Mouse (Mus musculus) kidney, adult 9 months (tissue): ENCODE data around the gene Ralb.

Experiments used
- DNase-seq: peaks from one replicate; pipeline ENCODE4 v3.0.0; 2022

Gene Ralb

DNA sequence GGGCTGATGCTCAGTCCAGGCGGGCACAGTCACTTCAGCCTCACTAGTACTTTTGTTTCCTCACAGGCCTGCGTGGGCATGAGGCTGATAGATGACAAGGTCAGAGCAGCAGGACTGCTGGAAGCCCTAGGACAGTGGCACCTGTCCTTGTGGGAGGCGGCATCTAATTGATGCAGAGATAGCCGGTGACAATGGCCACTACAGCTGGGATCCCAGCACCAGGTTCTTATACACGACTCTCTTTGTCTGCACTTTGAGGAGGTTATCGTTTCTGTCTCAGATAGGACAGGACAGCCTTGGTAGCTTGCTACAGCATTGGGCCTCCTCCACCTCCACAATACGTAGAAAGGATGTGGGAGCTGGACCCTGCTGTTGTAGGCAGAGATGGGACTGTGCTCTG is 18.8 kb upstream of the Ralb start:
- no peak for DNase-seq

DNA sequence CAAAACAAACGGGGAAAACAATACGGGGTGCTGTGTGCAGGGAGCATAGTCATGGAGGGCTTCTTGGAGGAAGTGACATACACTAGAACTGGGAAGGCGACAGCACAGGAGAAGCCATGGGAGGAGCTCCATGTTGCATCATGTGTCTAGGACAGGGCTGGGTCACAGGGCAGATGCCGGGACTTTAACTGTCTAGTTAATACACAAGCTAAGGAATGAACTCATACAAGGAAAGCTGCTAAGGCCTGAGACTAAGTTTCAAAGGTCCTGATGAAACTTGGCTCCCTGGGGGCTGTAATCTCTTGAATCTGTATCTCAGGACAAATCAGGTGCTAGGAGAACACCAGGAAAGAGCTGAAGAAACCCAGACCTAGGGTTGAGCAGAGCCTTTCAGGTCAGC is 18.1 kb upstream of the Ralb start:
- DNase-seq = peak; percentile 92

DNA sequence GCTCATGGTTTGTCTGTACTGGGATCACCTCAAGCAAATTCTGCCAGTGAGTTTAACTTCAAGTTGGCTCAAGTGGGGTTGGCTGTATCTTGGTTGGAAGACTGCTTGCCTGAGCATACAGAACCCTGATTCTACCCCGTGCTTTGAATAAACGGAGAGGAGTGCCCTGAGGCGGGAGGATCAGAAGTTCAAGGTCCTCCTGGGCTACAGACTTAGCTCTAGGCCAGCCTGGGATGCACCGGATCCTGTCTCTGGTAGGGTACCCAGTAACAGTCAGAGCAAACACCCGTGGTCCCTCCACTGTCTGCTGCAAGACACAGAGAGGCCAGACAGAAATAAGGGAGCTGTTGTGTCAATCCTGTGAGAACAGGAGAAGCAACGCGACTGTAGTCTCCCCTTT is 17.1 kb upstream of the Ralb start:
- peak; percentile 49 for DNase-seq

DNA sequence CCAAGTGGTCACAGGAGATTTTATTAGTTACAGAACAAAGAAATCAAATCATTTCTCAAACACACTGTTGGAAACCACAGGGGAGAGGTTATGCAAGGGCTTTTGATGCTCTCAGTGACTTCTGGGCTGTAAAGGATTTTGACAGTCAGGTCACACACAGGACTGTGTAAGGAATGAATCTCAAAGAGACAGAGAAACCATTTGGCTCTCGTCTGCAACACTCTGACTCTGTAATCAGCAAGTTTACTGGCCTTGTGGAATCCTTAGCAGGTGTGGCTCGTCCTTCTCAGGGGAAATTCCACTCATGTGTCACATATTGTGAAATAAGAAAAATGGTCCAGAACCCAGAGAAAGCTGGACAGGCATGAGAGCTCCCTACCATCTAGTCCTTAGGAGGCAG is 16.4 kb upstream of the Ralb start:
- DNase-seq = no peak

DNA sequence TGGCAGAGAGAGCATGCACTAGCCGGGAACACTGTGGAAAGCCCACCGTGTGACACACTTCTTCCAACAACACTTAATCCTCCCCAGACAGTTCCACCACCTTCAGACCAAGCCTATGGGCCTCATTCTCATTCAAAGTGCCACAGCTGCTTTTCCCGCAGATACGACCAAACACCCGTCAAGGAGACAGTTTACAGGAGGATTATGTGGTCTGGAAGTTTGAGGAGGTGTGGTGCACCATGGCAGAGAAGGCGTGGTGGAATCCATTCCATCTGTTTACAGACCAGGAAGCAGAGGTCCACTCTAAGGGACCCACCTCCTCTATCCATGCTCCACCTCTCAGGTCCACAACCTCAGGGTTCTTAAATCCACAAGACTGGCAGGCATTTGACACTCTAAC is 14.7 kb upstream of the Ralb start:
- no peak for DNase-seq

DNA sequence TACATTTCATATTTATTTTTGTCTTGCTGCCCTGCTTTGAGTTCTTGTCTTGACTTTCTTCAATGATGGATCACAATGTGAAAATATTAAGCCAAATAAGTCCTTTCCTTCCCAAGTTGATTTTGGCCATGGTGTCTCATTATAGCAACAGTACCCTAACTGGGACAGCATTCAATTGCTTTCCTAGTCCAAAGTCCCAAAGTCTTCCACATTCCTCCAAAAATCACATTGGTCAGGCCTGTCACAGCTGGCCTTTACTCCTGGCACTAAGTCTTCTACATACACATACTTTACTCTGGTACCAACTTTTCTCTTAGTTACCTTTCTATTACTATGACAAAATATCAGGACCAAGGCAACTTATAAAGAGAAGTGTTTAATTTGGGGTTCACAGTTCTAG is 14.2 kb upstream of the Ralb start:
- DNase-seq = no peak

DNA sequence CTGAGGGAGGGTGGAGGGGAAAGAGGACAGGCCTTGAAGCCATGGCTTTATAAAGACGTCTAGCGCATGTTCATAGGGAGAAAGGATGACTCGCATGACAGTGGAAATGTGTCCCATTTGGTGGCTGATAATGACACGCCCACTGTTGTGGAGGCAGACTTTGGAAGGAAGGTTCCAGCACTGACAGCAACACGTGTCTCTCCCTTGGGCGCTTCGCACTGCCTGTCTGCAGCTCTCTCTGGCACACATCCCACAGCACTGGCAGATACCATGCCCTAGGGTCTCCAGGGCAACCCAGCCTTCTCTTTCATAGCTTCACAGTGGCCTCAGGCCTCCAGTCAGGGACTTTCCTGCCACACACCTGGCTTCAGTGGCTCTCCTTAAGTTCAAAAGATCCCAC is 13.5 kb upstream of the Ralb start:
- no peak for DNase-seq

DNA sequence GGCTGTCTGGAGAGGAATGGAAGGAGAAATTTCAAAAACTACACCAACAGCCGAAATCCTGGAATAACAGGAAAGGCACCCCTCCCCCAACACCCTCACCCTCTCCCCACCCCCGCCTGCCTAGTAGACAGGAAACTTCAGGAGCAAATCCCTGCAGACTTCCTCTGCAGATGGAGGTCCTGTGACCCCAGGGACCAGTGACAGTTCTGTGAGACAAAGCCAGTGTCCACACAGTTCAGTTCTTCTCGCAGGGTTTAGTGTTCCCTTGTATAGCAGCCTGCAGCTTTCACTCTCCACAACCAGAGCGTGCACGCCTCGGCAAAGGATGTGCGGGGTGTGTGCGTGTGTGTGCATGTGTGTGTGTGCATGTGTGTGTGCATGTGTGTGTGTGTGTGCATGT is 6.3 kb upstream of the Ralb start:
- DNase-seq = no peak

DNA sequence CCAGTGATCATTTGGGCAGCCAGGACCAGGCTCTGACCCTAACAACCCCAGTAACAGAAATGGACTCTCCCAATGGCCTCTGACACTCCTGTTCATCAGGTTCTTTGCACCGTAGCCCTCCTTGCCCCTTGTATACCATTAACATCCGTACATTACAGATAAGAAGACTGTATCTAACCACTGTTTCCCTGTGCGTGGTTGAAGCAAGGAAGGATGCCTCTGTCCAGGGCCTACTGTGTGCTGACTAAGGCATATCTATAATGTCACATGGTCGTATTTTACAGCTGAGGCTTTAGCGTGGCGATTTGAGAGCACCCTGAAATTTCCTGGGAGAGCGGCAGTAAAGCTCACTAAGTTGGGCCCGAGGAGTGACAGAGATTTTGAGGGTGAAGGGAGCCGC is 5.8 kb upstream of the Ralb start:
- DNase-seq = no peak

DNA sequence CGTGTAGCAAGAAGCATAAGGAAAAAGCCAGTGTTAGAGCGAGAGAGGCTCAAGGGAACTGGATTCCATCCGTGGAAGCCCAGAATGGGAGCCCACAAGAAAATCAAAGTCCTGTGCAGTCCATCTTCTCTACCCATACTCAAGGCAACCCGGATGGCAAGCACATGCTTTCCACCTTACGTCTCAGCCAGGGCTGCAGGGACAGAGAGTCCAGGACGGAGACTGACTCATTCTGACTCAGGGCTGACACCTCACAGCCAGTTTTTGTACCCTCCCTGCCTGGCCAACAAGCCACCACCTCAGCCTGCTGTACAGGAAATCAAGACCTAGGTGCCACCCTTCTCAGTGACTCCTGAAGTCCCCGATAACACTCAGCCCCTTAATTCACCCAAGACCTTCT is 4.9 kb upstream of the Ralb start:
- no peak for DNase-seq

DNA sequence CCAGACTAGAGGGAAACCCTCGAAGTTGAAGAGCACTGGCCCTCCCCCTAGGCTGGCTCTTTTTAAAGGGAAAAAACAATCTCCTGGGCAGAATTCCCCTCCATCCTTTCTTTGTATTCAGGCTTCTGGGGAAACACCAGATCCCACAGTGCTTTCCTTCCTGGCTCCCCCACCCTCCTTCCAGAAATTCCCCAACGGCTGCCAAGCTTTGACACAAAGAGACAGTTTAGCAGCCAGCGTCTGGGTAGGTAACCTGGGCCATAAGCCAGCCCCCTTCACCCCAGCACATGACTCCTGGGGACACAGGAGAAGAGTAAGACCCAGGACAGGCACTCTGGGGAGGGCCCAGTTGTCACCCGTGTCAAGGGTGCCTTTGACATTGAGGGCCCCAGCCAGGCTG is 4.0 kb upstream of the Ralb start:
- DNase-seq = peak; percentile 68

DNA sequence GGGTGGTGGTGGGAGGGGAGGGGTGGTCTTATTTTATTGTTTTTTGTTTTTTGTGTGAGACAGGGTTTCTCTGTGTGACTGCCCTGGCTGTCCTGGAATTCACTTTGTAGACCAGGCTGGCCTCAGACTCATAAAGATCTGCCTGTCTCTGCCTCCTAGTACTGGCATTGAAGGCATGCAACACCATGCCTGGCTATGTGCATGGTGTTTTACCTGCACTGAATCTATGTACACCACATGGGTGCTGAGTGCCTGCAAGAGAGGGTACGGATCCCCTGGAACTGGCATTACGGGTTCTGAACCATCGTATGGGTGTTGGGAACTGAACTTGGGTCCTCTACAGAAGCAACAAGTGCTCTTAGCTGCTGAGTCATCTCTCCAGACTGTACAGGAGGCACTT is 1.4 kb upstream of the Ralb start:
- DNase-seq = no peak

DNA sequence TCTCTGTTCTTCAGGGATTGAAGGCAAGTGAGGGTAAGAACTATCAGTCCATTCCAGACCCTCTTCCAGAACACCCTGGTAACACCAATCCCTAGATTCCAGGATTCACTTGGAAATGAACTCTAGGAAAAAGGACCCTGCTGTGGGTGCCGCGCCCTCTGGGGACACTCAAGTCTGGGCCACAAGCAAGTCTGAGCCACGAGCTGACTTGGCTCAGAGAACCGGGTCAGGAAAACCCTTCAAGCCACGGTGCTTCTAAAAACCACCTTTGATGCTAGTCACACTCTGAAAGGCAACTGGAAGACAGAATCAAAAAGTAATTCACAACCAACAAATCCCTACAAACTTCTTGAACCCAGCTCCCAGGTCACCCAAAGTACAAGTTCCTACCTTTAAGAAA is 786 bp downstream of the Ralb start:
- DNase-seq = no peak

DNA sequence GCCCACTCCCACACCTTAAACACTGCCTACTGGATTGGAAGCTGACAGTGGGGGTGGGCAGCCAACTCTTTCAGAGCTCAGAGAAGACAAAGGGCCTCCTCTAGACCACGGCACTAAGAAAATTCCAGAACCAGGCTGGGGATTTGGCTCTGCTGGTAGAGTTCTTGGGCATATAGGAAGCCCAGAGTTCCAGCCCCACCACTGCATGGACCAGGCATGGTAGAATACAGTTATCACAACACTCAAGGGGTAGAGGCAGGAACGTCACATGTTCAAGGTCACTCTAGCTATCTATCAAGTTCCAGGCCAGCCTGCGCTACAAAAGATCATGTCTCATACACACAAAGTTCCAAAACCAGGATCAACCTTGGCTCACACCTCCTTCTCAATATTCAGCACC is 1.4 kb downstream of the Ralb start:
- DNase-seq = no peak

DNA sequence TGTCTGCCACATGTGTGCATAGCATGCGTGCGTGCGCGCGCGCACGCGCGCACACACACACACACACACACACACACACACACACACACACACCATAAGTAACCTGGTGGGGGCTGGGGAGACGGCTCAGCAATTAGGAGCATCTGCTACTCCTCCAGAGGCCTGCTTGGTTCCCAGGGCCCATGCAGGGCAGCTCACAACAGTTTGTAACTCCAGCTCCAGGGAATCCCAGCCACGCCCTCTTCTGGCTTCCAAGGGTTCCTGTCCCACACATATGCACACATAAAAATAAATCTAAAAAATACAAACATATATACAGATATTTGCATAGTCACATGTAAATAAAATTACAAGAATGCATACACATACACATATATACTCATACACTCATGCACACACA is 1.9 kb downstream of the Ralb start:
- DNase-seq = no peak

DNA sequence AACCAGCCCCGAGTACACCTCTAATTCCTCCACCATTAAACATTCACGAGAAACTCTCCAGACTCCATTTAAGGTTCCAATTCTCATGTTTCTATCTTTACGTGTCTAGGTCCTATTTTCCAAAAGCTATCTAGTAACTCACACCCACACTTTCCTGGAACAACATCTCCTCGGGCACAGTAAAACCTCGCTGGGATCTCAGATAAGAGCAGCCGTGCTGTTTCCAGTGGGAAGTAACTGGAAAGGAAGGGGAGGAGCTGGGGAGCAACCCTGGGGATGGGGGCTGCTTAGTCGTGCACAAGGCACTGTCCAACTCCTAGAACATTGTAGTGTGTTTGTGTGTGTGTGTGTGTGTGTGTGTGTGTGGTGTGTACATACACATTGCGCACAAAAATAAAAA is 2.7 kb downstream of the Ralb start:
- DNase-seq = no peak

DNA sequence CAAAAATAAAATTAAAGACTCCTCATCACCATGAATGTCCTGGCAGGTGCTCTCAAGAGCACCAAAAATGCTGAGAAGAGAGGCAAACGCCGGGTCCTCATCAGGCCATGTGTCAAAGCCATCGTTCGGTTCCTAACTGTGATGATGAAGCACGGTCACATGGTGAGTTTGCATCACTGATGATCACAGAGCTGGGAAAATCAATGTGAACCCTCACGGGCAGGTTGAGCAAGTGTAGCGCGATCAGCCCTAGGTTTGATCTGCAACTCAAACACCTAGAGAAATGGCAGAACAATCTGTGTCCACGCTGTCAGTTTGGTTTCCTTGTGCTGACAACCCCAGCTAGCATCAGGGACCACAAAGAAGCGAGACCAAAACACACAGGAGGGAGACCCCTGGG is 5.1 kb downstream of the Ralb start:
- DNase-seq = no peak

DNA sequence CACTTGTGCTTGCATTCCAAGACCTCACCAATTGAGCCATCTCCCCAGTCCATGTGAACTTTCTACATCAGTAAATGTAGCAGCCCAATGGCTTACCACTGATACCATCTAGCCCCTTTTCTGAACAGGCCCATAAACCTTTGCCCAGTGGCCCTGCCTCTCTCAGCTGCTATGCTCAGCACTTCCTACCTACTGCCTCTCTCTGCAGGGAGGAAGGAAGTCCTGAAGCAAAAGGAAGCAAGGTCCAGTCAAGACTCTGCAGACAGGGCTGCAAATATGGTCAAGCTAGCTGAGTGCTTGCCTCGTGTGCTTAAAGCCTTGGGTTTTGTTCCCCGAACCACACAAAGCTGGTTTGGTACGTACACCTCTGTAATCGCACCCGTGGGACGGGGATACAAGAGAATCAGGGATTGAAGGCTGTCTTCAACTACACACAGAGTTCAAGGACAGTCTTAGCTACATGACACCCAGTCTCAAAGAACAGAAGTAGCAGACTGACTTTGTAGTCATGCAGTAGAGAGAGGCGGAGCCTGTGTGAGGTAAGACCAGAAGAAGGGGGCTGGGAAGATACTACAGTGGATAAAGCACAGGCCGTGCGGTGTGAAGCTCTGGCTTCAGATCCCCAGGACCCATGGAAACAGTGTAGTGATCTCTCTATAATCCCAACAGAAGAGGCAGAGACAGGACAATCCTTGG is 5.9 kb downstream of the Ralb start:
- peak; percentile 58 for DNase-seq

DNA sequence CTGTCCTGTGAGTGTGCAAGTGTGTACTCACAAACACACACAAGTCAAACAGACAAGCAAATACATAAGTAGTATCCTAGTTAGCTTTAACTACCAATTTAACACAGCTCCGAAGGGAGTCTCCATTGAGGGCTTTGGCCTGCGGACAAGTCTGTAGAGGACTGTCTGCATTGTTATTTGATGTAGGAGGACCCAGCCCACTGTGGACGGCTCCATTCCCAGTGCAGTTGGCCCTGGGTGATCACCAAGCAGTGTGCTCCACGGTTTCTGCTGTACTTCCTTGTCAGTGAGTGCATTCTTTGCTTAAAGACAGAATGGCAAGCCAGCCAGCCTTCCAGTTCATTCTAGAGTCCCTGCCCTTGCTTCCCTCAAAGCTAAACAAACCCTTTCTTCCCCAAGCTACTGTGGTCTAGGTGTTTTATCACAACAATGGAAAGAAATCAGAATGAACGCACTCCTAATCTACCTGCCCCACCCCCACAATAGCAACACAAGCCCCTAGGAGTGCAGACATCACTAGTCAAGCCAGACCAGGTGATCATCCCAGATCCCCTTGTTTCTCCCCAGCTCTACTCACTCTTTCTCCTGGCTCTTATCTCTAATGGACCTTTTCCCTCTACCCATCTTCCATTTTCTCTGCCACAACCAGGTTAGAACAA is 7.1 kb downstream of the Ralb start:
- no peak for DNase-seq

DNA sequence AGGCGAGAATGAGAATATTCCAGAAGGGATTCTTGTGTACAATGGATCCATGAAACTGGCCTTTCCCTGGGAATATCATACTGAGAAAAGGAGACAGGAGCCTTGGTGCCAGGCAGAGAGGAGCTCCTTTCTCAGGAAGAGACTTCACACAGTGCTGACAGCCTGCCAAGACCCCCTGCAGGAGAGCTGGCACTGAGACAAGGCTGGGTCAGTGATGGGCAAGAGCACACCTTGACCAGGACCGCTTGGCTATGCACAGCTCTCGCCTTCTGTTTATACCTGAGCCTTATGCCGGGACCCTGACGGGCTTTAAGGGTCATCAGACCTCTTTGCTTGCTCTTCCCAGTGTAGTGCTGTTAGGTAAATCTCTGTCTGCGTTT is 9.2 kb downstream of the Ralb start:
- DNase-seq = peak; percentile 76

DNA sequence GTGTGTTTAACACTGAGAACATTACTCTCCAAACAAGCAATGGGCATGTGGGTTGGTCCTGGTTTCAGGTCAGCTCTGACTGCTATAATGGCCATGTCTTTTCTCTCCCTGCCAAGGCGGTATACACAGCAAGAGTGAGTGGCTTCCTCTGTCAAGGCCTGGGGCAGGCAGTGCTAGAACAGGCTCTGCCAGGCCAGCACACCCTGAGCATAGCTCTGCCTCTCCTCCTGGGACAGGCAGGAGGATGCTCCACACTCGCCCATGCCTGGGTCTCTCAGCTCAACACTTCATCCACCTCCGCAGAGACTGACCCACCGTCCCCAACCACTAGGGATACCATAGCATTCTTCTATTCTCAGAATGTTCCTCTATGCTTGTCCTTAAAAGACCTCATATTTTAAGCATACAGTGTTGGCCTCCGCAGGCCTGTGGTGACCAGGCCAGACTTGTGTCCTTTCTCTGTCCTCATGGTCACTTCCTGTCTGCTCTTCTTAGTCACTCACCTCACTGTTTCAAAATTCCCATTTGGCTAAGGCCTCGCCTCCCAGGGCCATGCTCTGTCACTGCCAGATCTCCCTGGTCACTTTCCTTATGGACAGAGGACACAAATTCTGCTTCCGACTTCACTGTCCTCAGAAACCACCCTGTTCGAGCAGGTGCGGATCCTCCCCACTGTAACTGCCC is 9.7 kb downstream of the Ralb start:
- DNase-seq = no peak

DNA sequence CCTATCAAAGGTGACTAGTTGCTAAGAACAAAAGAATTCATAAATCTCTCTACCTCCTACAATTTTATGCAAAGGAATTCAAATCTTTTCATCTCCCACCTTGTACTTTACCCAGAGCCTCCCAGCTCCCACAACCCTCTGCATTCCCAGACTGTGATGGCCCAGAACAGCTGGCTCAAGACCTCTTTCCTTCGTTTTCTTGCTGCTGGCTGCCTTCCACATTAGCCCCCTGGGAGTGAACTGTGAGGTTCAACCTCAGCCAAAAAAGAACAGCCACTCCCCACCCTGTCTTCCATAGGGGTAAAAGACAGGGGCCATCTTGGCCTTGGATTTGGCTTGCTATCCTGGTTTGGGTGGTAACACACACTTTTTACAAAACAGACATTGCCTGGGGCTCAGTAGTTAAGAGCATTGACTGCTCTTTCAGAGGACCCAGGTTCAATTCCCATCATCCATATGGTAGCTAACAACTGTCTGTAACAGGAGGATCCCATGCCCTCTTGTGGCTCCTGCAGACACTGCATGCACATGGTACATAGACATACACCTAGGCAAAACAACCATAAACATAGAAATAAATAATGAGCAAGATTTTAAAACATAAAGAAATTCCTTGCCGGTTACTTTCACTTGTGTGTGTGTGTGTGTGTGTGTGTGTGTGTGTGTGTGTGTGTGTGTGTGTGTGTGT is 10.4 kb downstream of the Ralb start:
- DNase-seq = no peak

DNA sequence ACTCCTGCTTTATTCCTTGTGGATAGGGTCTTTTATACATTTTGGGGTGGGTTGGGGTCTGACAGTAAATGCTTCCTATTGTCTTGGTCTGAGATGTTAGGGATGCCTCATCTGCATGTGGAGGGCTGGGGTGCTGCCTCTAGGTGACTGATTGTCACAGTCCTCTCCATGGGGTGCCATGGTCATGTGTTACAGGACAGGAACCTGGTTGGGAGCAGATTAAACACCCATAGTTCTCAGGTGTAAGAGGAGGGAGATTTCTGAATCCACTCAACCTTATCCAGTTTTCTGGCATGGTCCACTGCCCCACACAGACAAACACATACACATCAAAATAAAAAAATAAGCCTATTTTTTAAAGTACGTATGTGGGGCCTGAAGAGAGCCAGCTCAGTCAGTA is 12.1 kb downstream of the Ralb start:
- no peak for DNase-seq

DNA sequence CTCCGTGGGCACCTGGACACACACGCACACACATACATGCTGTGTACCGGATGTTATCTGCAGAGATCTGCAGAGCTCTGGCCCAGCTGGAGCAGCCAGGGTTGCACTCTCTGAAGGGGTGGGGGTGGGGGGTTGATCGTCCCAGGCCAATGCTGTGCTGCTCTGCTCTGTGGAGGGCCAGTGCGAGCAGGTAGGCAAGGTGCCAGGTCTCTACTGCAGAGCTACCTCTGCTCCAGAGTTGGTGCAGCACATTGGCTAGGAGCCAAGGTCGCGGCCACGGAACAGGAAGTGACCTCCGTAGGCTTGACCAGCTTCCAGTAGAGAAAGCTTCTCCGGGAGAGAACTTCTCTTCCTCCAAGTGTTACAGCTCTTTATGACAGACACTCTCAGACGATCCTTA is 12.5 kb downstream of the Ralb start:
- peak; percentile 95 for DNase-seq
